Comparison of ENCODE assay signal across 24 mouse cellular contexts in genomic region chr5:115140726-115141125, GRCm38 (mm10). TPM values are rescaled to one million over a fixed set of nuclear protein-coding genes. Genes with fewer than 3 reads are reported as not detected.
A peak's percentile ranks its signal among the peaks of the same experiment; 100 is the strongest.
DNase-seq lines count a peak whose midpoint lies in the region; TF ChIP-seq lines count a peak whose summit lies in the region.
"Had no signal": no experiment of that assay in that cellular context is flagged by ENCODE, and none has a peak within 500 bp of the region (broad histone marks: within the 10 kb centered on the region; RNA-seq: fewer than 3 reads in every experiment).

No protein-coding gene starts in this region.

- no peaks in the 10 kb centered on the region for H3K27me3 ChIP-seq in kidney, adult 2 months (replicated peaks; ENCODE audit: control insufficient read depth, insufficient read depth, low read length)
- no peaks in the 10 kb centered on the region for H3K27me3 ChIP-seq in ES-Bruce4 (ENCODE audit: control insufficient read depth, insufficient read depth, low read length, poor library complexity, severe bottlenecking)
- H3K27me3 ChIP-seq: embryonic facial prominence, embryonic 13.5 days; forebrain, embryonic 12.5 days; heart, embryonic 15.5 days; Patski had no signal

- peak; percentile 92 for DNase-seq in heart, adult 11 months
- no peak for DNase-seq in heart, postnatal 4 days
- peak; percentile 59 for DNase-seq in kidney, adult 2 months
- DNase-seq in kidney, postnatal 36 days = no peak
- peak; percentile 90 for DNase-seq in R1 (ENCODE audit: low read depth, low spot score)
- no peak for DNase-seq in adrenal gland, adult 18-20 months (ENCODE audit: low spot score in 2 of 2)
- DNase-seq in thymus, postnatal 0 days (ENCODE audit: low spot score) = no peak
- DNase-seq: adrenal gland, postnatal 14 days; cerebellum, adult 11-12 months; cerebellum, adult 9-10 months; cerebellum, postnatal 25 days; gastrocnemius, postnatal 25 days; kidney, adult 18-20 months had no signal

- H3K27ac ChIP-seq in kidney, adult 2 months (ENCODE audit: insufficient read depth, low read depth, low read length) = no peak overlapping the region
- peak overlapping the region; percentile 1; the same call in 1 of the 2 replicates for H3K27ac ChIP-seq in ES-Bruce4 (ENCODE audit: insufficient read depth, low read length)
- H3K27ac ChIP-seq: embryonic facial prominence, embryonic 13.5 days; forebrain, embryonic 12.5 days; heart, embryonic 15.5 days; hindbrain, embryonic 12.5 days had no signal

- H3K9ac ChIP-seq in ES-Bruce4 (ENCODE audit: low read depth, poor library complexity, severe bottlenecking) = no peak overlapping the region
- H3K9ac ChIP-seq: embryonic facial prominence, embryonic 13.5 days; forebrain, embryonic 12.5 days; heart, embryonic 15.5 days; hindbrain, embryonic 12.5 days had no signal

- TF ChIP-seq EP300 in ES-Bruce4 (IDR thresholded peaks at IDR 0.05; ENCODE audit: insufficient read depth, low read depth, low read length) = no peak

- TF ChIP-seq CTCF in kidney, adult 2 months (conservative IDR thresholded peaks at IDR 0.05; ENCODE audit: insufficient read depth, insufficient read length, low read depth, low read length) = no peak
- TF ChIP-seq CTCF in ES-Bruce4 (IDR thresholded peaks at IDR 0.05; ENCODE audit: low read depth, low read length) = no peak

- no peaks in the 10 kb centered on the region; the same call in 1 of the 2 replicates for H3K4me1 ChIP-seq in kidney, adult 2 months (ENCODE audit: control insufficient read depth, insufficient read depth, low read length)
- peaks cover 4% of the 10 kb centered on the region for H3K4me1 ChIP-seq in ES-Bruce4 (ENCODE audit: control insufficient read depth, insufficient read depth, low read length)
- H3K4me1 ChIP-seq: embryonic facial prominence, embryonic 13.5 days; heart, embryonic 15.5 days; hindbrain, embryonic 12.5 days had no signal

- no peaks in the 10 kb centered on the region for H3K9me3 ChIP-seq in ES-Bruce4 (replicated peaks; ENCODE audit: control insufficient read depth, insufficient read depth, low read length, poor library complexity, severe bottlenecking)
- H3K9me3 ChIP-seq: embryonic facial prominence, embryonic 13.5 days; forebrain, embryonic 12.5 days; heart, embryonic 15.5 days; hindbrain, embryonic 12.5 days had no signal

- no peak for TF ChIP-seq POLR2A in kidney, adult 2 months (IDR thresholded peaks at IDR 0.05; ENCODE audit: low read depth, low read length)
- TF ChIP-seq POLR2A in ES-Bruce4 (IDR thresholded peaks at IDR 0.05; ENCODE audit: insufficient read depth, low read length) = no peak

- H3K36me3 ChIP-seq in kidney, adult 2 months (ENCODE audit: control insufficient read depth, insufficient read depth, low read length) = peaks cover 1% of the 10 kb centered on the region; the same call in 1 of the 2 replicates
- no peaks in the 10 kb centered on the region for H3K36me3 ChIP-seq in ES-Bruce4 (ENCODE audit: control insufficient read depth, insufficient read depth, low read length, poor library complexity, severe bottlenecking)

- 67% methylated on average over 3 of the region's 3 CpGs for WGBS in kidney, adult 2 months

- no peak overlapping the region for H3K4me3 ChIP-seq in kidney, adult 2 months (ENCODE audit: insufficient read depth, low read depth, low read length)
- no peak overlapping the region for H3K4me3 ChIP-seq in ES-Bruce4 (ENCODE audit: low read depth, low read length)
- H3K4me3 ChIP-seq: embryonic facial prominence, embryonic 13.5 days; forebrain, embryonic 12.5 days; heart, embryonic 15.5 days; hindbrain, embryonic 12.5 days had no signal

RNA-seq across cellular contexts. Expression of gene Unc119b, which starts 6.0 kb away (rescaled TPM):
- total RNA-seq in heart, postnatal 4 days (2021) = 10 to 100 TPM; 21.7 to 25.9 TPM
- polyA plus RNA-seq in kidney, adult 2 months (2012; rRNA removed) = 138 and 141 TPM in 2 replicates
- 35.5 and 36.9 TPM in 2 replicates for polyA plus RNA-seq in ES-Bruce4 (2011; ENCODE audit: insufficient read depth, insufficient read length, low read depth, missing spikeins)
- total RNA-seq in adrenal gland, adult 18-20 months (2021) = 10 to 100 TPM; 36.6 to 46.1 TPM
- 25.0 and 27.5 TPM in 2 replicates for polyA plus RNA-seq in thymus, postnatal 0 days (2015; fragmentation: Nextera tagmentation; extraction: Ambion mirVana)

RNA-seq across cellular contexts. Expression of gene Mlec, which starts 17.3 kb away (rescaled TPM):
- total RNA-seq in heart, postnatal 4 days (2021) = 100 to 1,000 TPM; 104 to 111 TPM
- polyA plus RNA-seq in kidney, adult 2 months (2012; rRNA removed) = 202 and 209 TPM in 2 replicates
- 137 and 139 TPM in 2 replicates for polyA plus RNA-seq in ES-Bruce4 (2011; ENCODE audit: insufficient read depth, insufficient read length, low read depth, missing spikeins)
- 100 to 1,000 TPM; 173 to 221 TPM for total RNA-seq in adrenal gland, adult 18-20 months (2021)
- polyA plus RNA-seq in thymus, postnatal 0 days (2015; fragmentation: Nextera tagmentation; extraction: Ambion mirVana) = 25.2 and 26.9 TPM in 2 replicates

RNA-seq across cellular contexts. Expression of gene Acads, which starts 21.6 kb away (rescaled TPM):
- 100 to 1,000 TPM; 153 to 165 TPM for total RNA-seq in heart, postnatal 4 days (2021)
- 220 and 241 TPM in 2 replicates for polyA plus RNA-seq in kidney, adult 2 months (2012; rRNA removed)
- polyA plus RNA-seq in ES-Bruce4 (2011; ENCODE audit: insufficient read depth, insufficient read length, low read depth, missing spikeins) = 44.8 and 52.1 TPM in 2 replicates
- total RNA-seq in adrenal gland, adult 18-20 months (2021) = 100 to 1,000 TPM; 211 to 251 TPM
- 51.6 and 58.6 TPM in 2 replicates for polyA plus RNA-seq in thymus, postnatal 0 days (2015; fragmentation: Nextera tagmentation; extraction: Ambion mirVana)

RNA-seq across cellular contexts. Expression of gene Gm10401, which starts 42.6 kb away (rescaled TPM):
- total RNA-seq in heart, postnatal 4 days (2021) = not detected
- polyA plus RNA-seq in kidney, adult 2 months (2012; rRNA removed) = not detected in 2 replicates
- not detected in 2 replicates for polyA plus RNA-seq in ES-Bruce4 (2011; ENCODE audit: insufficient read depth, insufficient read length, low read depth, missing spikeins)
- not detected for total RNA-seq in adrenal gland, adult 18-20 months (2021)
- 26.4 and 27.2 TPM in 2 replicates for polyA plus RNA-seq in thymus, postnatal 0 days (2015; fragmentation: Nextera tagmentation; extraction: Ambion mirVana)
- total RNA-seq: adrenal gland, postnatal 14 days; gastrocnemius, postnatal 25 days; heart, postnatal 25 days had no signal
- polyA plus RNA-seq: cortical plate, adult 2 months; frontal cortex, adult 2 months; Patski had no signal

RNA-seq across cellular contexts. Expression of gene Cabp1, which starts 53.5 kb away (rescaled TPM):
- total RNA-seq in heart, postnatal 4 days (2021) = 1 to 10 TPM; 5.5 to 6.6 TPM
- polyA plus RNA-seq in kidney, adult 2 months (2012; rRNA removed) = 1.7 and 2.6 TPM in 2 replicates
- polyA plus RNA-seq in ES-Bruce4 (2011; ENCODE audit: insufficient read depth, insufficient read length, low read depth, missing spikeins) = 8.1 and 11.4 TPM in 2 replicates
- 10 to 100 TPM; 28.4 to 34.3 TPM for total RNA-seq in adrenal gland, adult 18-20 months (2021)
- 0.99 and 1.4 TPM in 2 replicates for polyA plus RNA-seq in thymus, postnatal 0 days (2015; fragmentation: Nextera tagmentation; extraction: Ambion mirVana)
- total RNA-seq: granulocyte monocyte progenitor cell, adult 5-6 weeks had no signal
- polyA plus RNA-seq: inflammation-experienced regulatory T-cells, adult 6 months had no signal

Comparison
In these comparisons a context has a peak if more than half of its experiments do, and no peak if none do; other contexts are left out.
1. DNase-seq: peak in heart, adult 11 months (single experiment), kidney, adult 2 months (single experiment) and R1 (single experiment); none in heart, postnatal 4 days (single experiment), kidney, postnatal 36 days (0 of 2), adrenal gland, adult 18-20 months (0 of 2) and thymus, postnatal 0 days (single experiment).